Mouse (Mus musculus) E14TG2a.4 (cell line): ENCODE measurements around the gene Hist1h4d.

Source experiments
- CTCF ChIP-seq: conservative IDR thresholded peaks from 2 replicates; pipeline ENCODE4 v1.5.1; 2014; ENCODE audit warnings: low read length
- NANOG ChIP-seq: IDR thresholded peaks from 2 replicates; pipeline ENCODE4 v1.6.1; 2014; ENCODE audit warnings: borderline replicate concordance, low read length, mixed read lengths
- POU5F1 ChIP-seq: IDR thresholded peaks from 2 replicates; pipeline ENCODE4 v1.6.1; 2014; ENCODE audit warnings: low read length, borderline replicate concordance

GRCm38 (mm10) chr13:23546694-23547093, 34.7 kb upstream of the Hist1h4d start:
- no peak for TF ChIP-seq CTCF
- no peak for TF ChIP-seq NANOG
- no peak for TF ChIP-seq POU5F1
